25 mouse cellular contexts compared by ENCODE assay signal in genomic region chr6:98872334-98872733, GRCm38 (mm10).
DNase-seq lines count a peak whose midpoint lies in the region; ATAC-seq lines count a peak whose summit lies in the region.
"Had no signal": no experiment of that assay in that cellular context is flagged by ENCODE, and none has a peak within 500 bp of the region (broad histone marks: within the 10 kb centered on the region; RNA-seq: fewer than 3 reads in every experiment).

No protein-coding gene starts in this region.

- H3K4me1 ChIP-seq in hindbrain, embryonic 10.5 days (replicated peaks): no peaks in the 10 kb centered on the region
- no peaks in the 10 kb centered on the region for H3K4me1 ChIP-seq in hindbrain, embryonic 16.5 days (ENCODE audit: control insufficient read depth, insufficient read depth, low read depth, low read length)
- H3K4me1 ChIP-seq: midbrain, embryonic 13.5 days had no signal

- H3K9me3 ChIP-seq in hindbrain, embryonic 10.5 days: no peaks in the 10 kb centered on the region
- no peaks in the 10 kb centered on the region for H3K9me3 ChIP-seq in hindbrain, embryonic 16.5 days (ENCODE audit: control insufficient read depth, low read length)
- H3K9me3 ChIP-seq: embryonic facial prominence, embryonic 10.5 days; G1E; heart, embryonic 15.5 days; limb, embryonic 10.5 days; midbrain, embryonic 13.5 days had no signal

- H3K27me3 ChIP-seq in hindbrain, embryonic 10.5 days (ENCODE audit: insufficient read depth, poor library complexity, severe bottlenecking): no peaks in the 10 kb centered on the region
- no peaks in the 10 kb centered on the region; the same call in 1 of the 2 replicates for H3K27me3 ChIP-seq in hindbrain, embryonic 16.5 days (replicated peaks; ENCODE audit: control insufficient read depth, insufficient read depth, low read length)
- H3K27me3 ChIP-seq: heart, embryonic 15.5 days; midbrain, embryonic 13.5 days; Patski had no signal

- H3K4me2 ChIP-seq in hindbrain, embryonic 16.5 days (ENCODE audit: low read length): no peak overlapping the region
- H3K4me2 ChIP-seq: heart, embryonic 15.5 days; hindbrain, embryonic 14.5 days; midbrain, embryonic 13.5 days had no signal

- H3K27ac ChIP-seq in hindbrain, embryonic 10.5 days: no peak overlapping the region
- no peak overlapping the region for H3K27ac ChIP-seq in hindbrain, embryonic 16.5 days (ENCODE audit: low read depth, low read length)
- H3K27ac ChIP-seq: embryonic facial prominence, embryonic 10.5 days; gastrocnemius, adult 2 months; heart, embryonic 15.5 days; hindbrain, embryonic 14.5 days; limb, embryonic 10.5 days; midbrain, embryonic 13.5 days had no signal

- no peak for ATAC-seq in hindbrain, embryonic 16.5 days
- ATAC-seq: activated CD4-positive, CD25-positive, alpha-beta regulatory T cell, adult 4 months; forebrain, postnatal 0 days; midbrain, embryonic 13.5 days; Patski had no signal

- 52% methylated on average over 3 of the region's 3 CpGs for WGBS in hindbrain, embryonic 10.5 days
- 58% methylated on average over 3 of the region's 3 CpGs for WGBS in hindbrain, embryonic 16.5 days

- no peak overlapping the region for H3K4me3 ChIP-seq in hindbrain, embryonic 10.5 days
- no peak overlapping the region for H3K4me3 ChIP-seq in hindbrain, embryonic 16.5 days (ENCODE audit: low read length)
- H3K4me3 ChIP-seq: embryonic facial prominence, embryonic 10.5 days; gastrocnemius, adult 2 months; heart, embryonic 15.5 days; limb, embryonic 10.5 days; midbrain, embryonic 13.5 days had no signal

- peak; percentile 16 for DNase-seq in hindbrain, embryonic 10.5 days (ENCODE audit: low spot score)
- DNase-seq in 3T3-L1 (ENCODE audit: low read depth, low spot score): peak; percentile 15
- peak; percentile 34 for DNase-seq in embryo, embryonic 10 days (ENCODE audit: low spot score)
- DNase-seq in retina, postnatal 1 day: peak; percentile 29
- no peak for DNase-seq in frontal cortex, postnatal 10 days (ENCODE audit: low spot score in 2 of 2)
- no peak for DNase-seq in gastrocnemius, adult 18-20 months (ENCODE audit: low spot score)
- DNase-seq: adrenal gland, adult 8-10 months; cerebellum, adult 2 months; cerebellum, postnatal 25 days; forebrain, postnatal 0 days; gastrocnemius, adult 2 months; heart, postnatal 36 days; kidney, adult 2 months; kidney, postnatal 14 days; liver; thymus, postnatal 25 days had no signal

- H3K9ac ChIP-seq in hindbrain, embryonic 16.5 days (ENCODE audit: low read depth, low read length): no peak overlapping the region
- H3K9ac ChIP-seq: forebrain, postnatal 0 days; heart, embryonic 15.5 days; hindbrain, embryonic 14.5 days; midbrain, embryonic 13.5 days had no signal

- no peaks in the 10 kb centered on the region for H3K36me3 ChIP-seq in hindbrain, embryonic 10.5 days
- H3K36me3 ChIP-seq in hindbrain, embryonic 16.5 days (ENCODE audit: control insufficient read depth, insufficient read depth, low read length): no peaks in the 10 kb centered on the region
- H3K36me3 ChIP-seq: embryonic facial prominence, embryonic 10.5 days; G1E; heart, embryonic 15.5 days; limb, embryonic 10.5 days; midbrain, embryonic 13.5 days had no signal

Comparison
In these comparisons a context has a peak if more than half of its experiments do, and no peak if none do; other contexts are left out.
1. DNase-seq: peak in hindbrain, embryonic 10.5 days (single experiment), 3T3-L1 (single experiment), embryo, embryonic 10 days (single experiment) and retina, postnatal 1 day (single experiment); none in frontal cortex, postnatal 10 days (0 of 2) and gastrocnemius, adult 18-20 months (single experiment).